Mouse (Mus musculus) CH12.LX (cell line): Measurements from ENCODE around the gene Cited4. TPM values are rescaled to one million over a fixed set of nuclear protein-coding genes. Genes with fewer than 3 reads are reported as not detected.

ENCODE experiments used
- DNase-seq: peaks from one replicate; pipeline ENCODE4 v3.0.0-alpha.2; 2013; ENCODE audit errors: extremely low read depth
- H3K27ac ChIP-seq: 2 replicates; pipeline ENCODE4 v1.5.1; 2012; ENCODE audit warnings: low read depth, mild to moderate bottlenecking, control low read depth, moderate library complexity; ENCODE audit not compliant: insufficient read depth
- H3K27me3 ChIP-seq: replicated peaks from 2 replicates; pipeline ENCODE3; 2012; ENCODE audit warnings: inconsistent platforms
- H3K36me3 ChIP-seq, 2 experiments: replicated peaks in 1 of 2; 2 replicates each; pipeline versions ENCODE3 to v1.6.1; 2012; ENCODE audit warnings: inconsistent platforms in 1 of 2, low read length in 1 of 2, mild to moderate bottlenecking in 1 of 2, mixed read lengths in 1 of 2, moderate library complexity in 1 of 2; ENCODE audit not compliant: control insufficient read depth in 1 of 2, insufficient read depth in 1 of 2
- H3K4me1 ChIP-seq, 2 experiments: 2 replicates each; pipeline ENCODE4 v1.6.1; 2012; ENCODE audit warnings: inconsistent platforms in 1 of 2, moderate library complexity in 1 of 2; ENCODE audit not compliant: insufficient read depth in 2 of 2, control insufficient read depth in 1 of 2
- H3K4me2 ChIP-seq: 2 replicates; pipeline ENCODE4 v1.6.1; 2012; ENCODE audit warnings: low read depth, mild to moderate bottlenecking, control low read depth; ENCODE audit not compliant: poor library complexity, insufficient read depth, severe bottlenecking
- H3K4me3 ChIP-seq, 3 experiments: fragments of 150-350 bp in 1 of 3; sonication (generic) in 1 of 3; replicated peaks in 1 of 3; 2 replicates each; pipeline versions ENCODE3 to v1.5.1; 2011 to 2012; ENCODE audit warnings: low read depth in 2 of 3, low read length in 2 of 3, mild to moderate bottlenecking in 2 of 3, moderate library complexity in 2 of 3, control low read depth in 1 of 3, improper control_type of control experiment in 1 of 3, inconsistent platforms in 1 of 3, mixed read lengths in 1 of 3; ENCODE audit not compliant: poor library complexity in 1 of 3
- H3K79me2 ChIP-seq: replicated peaks from 2 replicates; pipeline ENCODE4 v1.6.1; 2012; ENCODE audit warnings: mild to moderate bottlenecking, moderate library complexity; ENCODE audit not compliant: control insufficient read depth, poor library complexity, insufficient read depth, severe bottlenecking; ENCODE audit errors: extremely low read depth
- H3K9ac ChIP-seq: 2 replicates; pipeline ENCODE4 v1.6.1; 2012; ENCODE audit warnings: low read depth, mild to moderate bottlenecking, control low read depth, moderate library complexity; ENCODE audit not compliant: insufficient read depth
- H3K9me3 ChIP-seq: replicated peaks from 2 replicates; pipeline ENCODE3; 2012; ENCODE audit warnings: low read length, inconsistent platforms, mixed read lengths
- BHLHE40 ChIP-seq: IDR thresholded peaks from 2 replicates; pipeline ENCODE4 v1.6.1; 2011; ENCODE audit warnings: mild to moderate bottlenecking, low read depth, low read length, improper control_type of control experiment
- CTCF ChIP-seq, 2 experiments: IDR thresholded peaks in 1 of 2; conservative IDR thresholded peaks in 1 of 2; 2 replicates each; pipeline ENCODE4 v1.5.1; 2011 to 2012; ENCODE audit warnings: low read depth in 2 of 2, low read length in 2 of 2, improper control_type of control experiment in 1 of 2, inconsistent platforms in 1 of 2, mild to moderate bottlenecking in 1 of 2, moderate library complexity in 1 of 2
- EP300 ChIP-seq: IDR thresholded peaks from 2 replicates; pipeline ENCODE4 v1.6.1; 2011; ENCODE audit warnings: low read length, improper control_type of control experiment
- GABPA ChIP-seq: IDR thresholded peaks from 2 replicates; pipeline ENCODE4 v1.6.1; 2012; ENCODE audit warnings: low read depth, low read length, improper control_type of control experiment, inconsistent platforms; ENCODE audit not compliant: insufficient replicate concordance
- IRF4 ChIP-seq: IDR thresholded peaks from 2 replicates; pipeline ENCODE4 v1.6.1; 2014; ENCODE audit warnings: low read depth, mild to moderate bottlenecking, inconsistent platforms, low read length, improper control_type of control experiment
- JUN ChIP-seq: IDR thresholded peaks from 2 replicates; pipeline ENCODE4 v1.6.1; 2011; ENCODE audit warnings: low read depth, mild to moderate bottlenecking, low read length, improper control_type of control experiment, moderate library complexity; ENCODE audit not compliant: insufficient read depth
- JUND ChIP-seq: conservative IDR thresholded peaks from 2 replicates; pipeline ENCODE4 v1.6.1; 2011; ENCODE audit warnings: low read depth, low read length, improper control_type of control experiment
- KAT2A ChIP-seq: IDR thresholded peaks from 2 replicates; pipeline ENCODE4 v1.6.1; 2012; ENCODE audit warnings: low read length, improper control_type of control experiment, inconsistent platforms; ENCODE audit not compliant: insufficient replicate concordance
- MAZ ChIP-seq: IDR thresholded peaks from 2 replicates; pipeline ENCODE4 v1.6.1; 2012; ENCODE audit warnings: low read depth, mild to moderate bottlenecking, inconsistent platforms, low read length, improper control_type of control experiment, moderate library complexity
- MEF2A ChIP-seq: IDR thresholded peaks from 2 replicates; pipeline ENCODE4 v1.6.1; 2014; ENCODE audit warnings: low read depth, mild to moderate bottlenecking, inconsistent platforms, low read length, improper control_type of control experiment, borderline replicate concordance
- MXI1 ChIP-seq: IDR thresholded peaks from 2 replicates; pipeline ENCODE4 v1.6.1; 2011; ENCODE audit warnings: mild to moderate bottlenecking, low read depth, low read length, improper control_type of control experiment
- MYC ChIP-seq: IDR thresholded peaks from 2 replicates; pipeline ENCODE4 v1.6.1; 2011; ENCODE audit warnings: low read depth, mild to moderate bottlenecking, improper control_type of control experiment, low read length
- RAD21 ChIP-seq: IDR thresholded peaks from 2 replicates; pipeline ENCODE4 v1.6.1; 2011; ENCODE audit warnings: low read depth, mild to moderate bottlenecking, low read length, improper control_type of control experiment, moderate library complexity
- USF1 ChIP-seq: IDR thresholded peaks from 2 replicates; pipeline ENCODE4 v1.6.1; 2014; ENCODE audit warnings: low read depth, mild to moderate bottlenecking, inconsistent platforms, low read length, improper control_type of control experiment
- USF2 ChIP-seq: conservative IDR thresholded peaks from 2 replicates; pipeline ENCODE4 v1.6.1; 2011; ENCODE audit warnings: low read depth, low read length, improper control_type of control experiment
- ZC3H11A ChIP-seq: IDR thresholded peaks from 2 replicates; pipeline ENCODE4 v1.6.1; 2012; ENCODE audit warnings: low read depth, mild to moderate bottlenecking, inconsistent platforms, low read length, improper control_type of control experiment
- ZKSCAN1 ChIP-seq: IDR thresholded peaks from 2 replicates; pipeline ENCODE4 v1.6.1; 2012; ENCODE audit warnings: low read depth, inconsistent platforms, low read length, improper control_type of control experiment, borderline replicate concordance
- ZMIZ1 ChIP-seq: IDR thresholded peaks from 2 replicates; pipeline ENCODE4 v1.6.1; 2012; ENCODE audit warnings: low read depth, mild to moderate bottlenecking, inconsistent platforms, low read length, improper control_type of control experiment
- ZNF384 ChIP-seq: IDR thresholded peaks from 2 replicates; pipeline ENCODE4 v1.6.1; 2012; ENCODE audit warnings: low read depth, low read length, improper control_type of control experiment, inconsistent platforms
- dilution Hi-C: fragments of 300-500 bp; cut with MboI; formaldehyde crosslinking; loops from 2 replicates; pipeline ENCODE4 v1.14.3; 2020; ENCODE audit warnings: low sequenced_read_pairs; ENCODE audit not compliant: extremely low pct_unique_long_range_greater_than_20kb, extremely low pct_ligation_motif_present
- in situ Hi-C: fragments of 300-500 bp; cut with MboI; formaldehyde crosslinking; loops from 3 replicates; pipeline ENCODE4 v1.14.3; 2019; ENCODE audit warnings: low sequenced_read_pairs, low pct_ligation_motif_present, low pct_unique_long_range_greater_than_20kb, mixed read lengths
- polyA plus RNA-seq: library from polyadenylated mRNA; unstranded; fragments of >175 nt; gene quantifications from 2 replicates; pipeline ENCODE4 v1.2.1, GENCODE M21; 2012; ENCODE audit warnings: low read depth; ENCODE audit not compliant: insufficient read length
- total RNA-seq, 2 experiments: library from RNA; depleted of rRNA; stranded (reverse); fragments of 300-350 nt in 1 of 2; fragments of >200 nt in 1 of 2; gene quantifications; 2 replicates each; pipeline ENCODE4 v1.2.3; 2012 to 2014

Gene Cited4
- total and polyA plus RNA-seq, 3 experiments: 0.25 to 0.36 TPM; not detected in 1

DNA sequence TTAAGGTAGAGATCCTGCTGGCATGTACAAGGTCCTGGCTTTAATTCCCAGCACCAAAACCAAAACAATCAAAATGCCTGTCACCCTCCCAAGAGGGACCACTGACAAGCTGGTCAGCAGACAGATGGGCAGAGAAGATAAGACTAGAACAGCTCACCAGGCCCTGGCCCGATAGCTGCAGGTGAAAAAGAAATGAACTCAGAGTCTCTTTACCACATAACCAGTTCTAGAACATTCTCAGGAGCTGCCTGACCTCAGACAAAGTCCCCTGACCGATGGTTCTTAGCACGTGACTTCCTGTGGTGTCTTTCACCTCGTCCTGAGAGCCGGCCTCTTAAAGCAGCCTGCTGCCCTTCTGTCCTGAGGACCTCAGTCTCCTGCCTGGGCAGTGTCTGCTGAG, 3.2 kb downstream of the Cited4 start:
- no peak for DNase-seq
- dilution Hi-C loops: no loop called here
- Histone ChIP-seq H3K4me3 (no peak overlapping the region), H3K9ac (no peak overlapping the region), H3K27me3 (peaks cover 8% of the 10 kb centered on the region), H3K79me2 (no peaks in the 10 kb centered on the region), H3K36me3 (no peaks in the 10 kb centered on the region), H3K9me3 (peaks cover 5% of the 10 kb centered on the region), H3K4me2 (no peak overlapping the region), H3K27ac (no peak overlapping the region), H3K4me1 (peaks cover 7 to 35% of the 10 kb centered on the region in 2 experiments)
- in situ Hi-C loops: no loop called here
- TF ChIP-seq USF1 (peak; percentile 46), CTCF (conservative IDR thresholded peaks at IDR 0.05 in 1 of 2, IDR thresholded peaks at IDR 0.05 in 1 of 2; ENCODE audit: low read depth in 2 of 2, low read length in 2 of 2) (no peak), EP300 (no peak), RAD21 (no peak), ZC3H11A (no peak), IRF4 (no peak), JUN (no peak), JUND (no peak), GABPA (no peak), ZKSCAN1 (no peak), MEF2A (no peak), BHLHE40 (peak; percentile 81), ZNF384 (no peak), MAZ (no peak), USF2 (no peak)

DNA sequence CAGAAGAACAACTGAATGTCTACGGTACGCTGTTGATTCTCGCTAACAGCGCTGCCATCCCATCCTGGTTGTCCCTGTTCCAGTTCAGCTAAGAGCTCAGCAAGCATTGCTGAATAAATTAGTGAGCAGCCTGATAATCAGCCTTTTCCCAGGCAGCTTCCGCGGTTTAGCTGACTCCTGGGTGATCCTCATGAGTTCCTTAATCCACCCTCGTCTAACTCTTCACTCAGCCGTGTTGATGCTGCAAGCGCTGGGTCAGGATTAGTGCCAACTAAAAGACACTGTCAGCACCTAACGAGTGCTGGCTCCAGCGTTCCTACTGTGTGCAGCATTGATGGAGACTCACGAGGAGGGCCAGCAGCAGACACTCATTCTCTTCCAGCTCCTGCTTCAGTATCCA, 4.7 kb downstream of the Cited4 start:
- H3K9me3 ChIP-seq: peaks cover 5% of the 10 kb centered on the region
- H3K27ac ChIP-seq: no peak overlapping the region
- no peak overlapping the region for H3K9ac ChIP-seq
- peaks cover 7 to 23% of the 10 kb centered on the region in 2 experiments for H3K4me1 ChIP-seq
- H3K79me2 ChIP-seq: no peaks in the 10 kb centered on the region
- peaks cover 8% of the 10 kb centered on the region for H3K27me3 ChIP-seq
- H3K36me3 ChIP-seq: no peaks in the 10 kb centered on the region
- no peak overlapping the region for H3K4me3 ChIP-seq
- in situ Hi-C loops (no loop called here), dilution Hi-C loops (no loop called here)
- TF ChIP-seq ZC3H11A: no peak
- TF ChIP-seq BHLHE40: no peak
- no peak for TF ChIP-seq ZMIZ1
- no peak for TF ChIP-seq KAT2A
- TF ChIP-seq MXI1: no peak
- no peak for TF ChIP-seq MYC
- DNase-seq: no peak
- no peak overlapping the region for H3K4me2 ChIP-seq
